Mouse (Mus musculus): ENCODE measurements around the gene Espn.

Espn gene

GRCm38 (mm10) chr4:152096927-152097326 lies 55.2 kb downstream of the Espn start:
- DNase-seq, result no peak

- DNase-seq, result peak; percentile 82 to 83
Measured at GRCm38 (mm10) chr4:152095937-152096910, 55.9 kb downstream of the Espn start.

GRCm38 (mm10) chr4:152094233-152094632 lies 57.9 kb downstream of the Espn start:
- DNase-seq, result no peak

- DNase-seq, result no peak
Measured at GRCm38 (mm10) chr4:152092751-152093293, 59.3 kb downstream of the Espn start.

GRCm38 (mm10) chr4:152090191-152090590 lies 62.0 kb downstream of the Espn start:
- no peak for DNase-seq

- DNase-seq, result peak; percentile 86 to 90
Measured at GRCm38 (mm10) chr4:152088556-152089120, 63.5 kb downstream of the Espn start.

- no peak for DNase-seq
Measured at GRCm38 (mm10) chr4:152088133-152088532, 64.0 kb downstream of the Espn start.

- DNase-seq, result no peak
Measured at GRCm38 (mm10) chr4:152087211-152088081, 64.7 kb downstream of the Espn start.

GRCm38 (mm10) chr4:152086505-152087210 lies 65.5 kb downstream of the Espn start:
- DNase-seq, result peak in 1 of 2 experiments; percentile 45

- DNase-seq, result no peak
Measured at GRCm38 (mm10) chr4:152084616-152085015, 67.6 kb downstream of the Espn start.

GRCm38 (mm10) chr4:152083611-152084220 lies 68.5 kb downstream of the Espn start:
- DNase-seq, result no peak

- peak in 1 of 2 experiments; percentile 40 for DNase-seq
Measured at GRCm38 (mm10) chr4:152079931-152080330, 72.2 kb downstream of the Espn start.

GRCm38 (mm10) chr4:152079261-152079660 lies 72.9 kb downstream of the Espn start:
- DNase-seq, result no peak

GRCm38 (mm10) chr4:152078105-152078530 lies 74.1 kb downstream of the Espn start:
- peak in 1 of 2 experiments; percentile 41 for DNase-seq

- no peak for DNase-seq
Measured at GRCm38 (mm10) chr4:152077191-152077590, 75.0 kb downstream of the Espn start.

GRCm38 (mm10) chr4:152074548-152074947 lies 77.6 kb downstream of the Espn start:
- DNase-seq, result no peak

- DNase-seq, result peak in 1 of 2 experiments; percentile 29
Measured at GRCm38 (mm10) chr4:152073715-152074114, 78.5 kb downstream of the Espn start.

- peak in 1 of 2 experiments; percentile 34 for DNase-seq
Measured at GRCm38 (mm10) chr4:152072655-152073054, 79.5 kb downstream of the Espn start.

- peak; percentile 65 to 82 for DNase-seq
Measured at GRCm38 (mm10) chr4:152072121-152072601, 80.0 kb downstream of the Espn start, which contains the start of gene Plekhg5. Plekhg5 (plus strand) TSS chr4:152072498.

- no peak for DNase-seq
Measured at GRCm38 (mm10) chr4:152070494-152071396, 81.4 kb downstream of the Espn start.
